Mouse (Mus musculus): ENCODE data around the gene Ntrk2.

GRCm38 (mm10) chr13:59059118-59059517 lies 252.7 kb downstream of the Ntrk2 start:
- TF ChIP-seq CTCF (IDR thresholded peaks at IDR 0.05; ENCODE audit: low read depth): no peak
- TF ChIP-seq EP300 (IDR thresholded peaks at IDR 0.05; ENCODE audit: low read depth): no peak

Measured in heart, postnatal 0 days (tissue).